Mouse (Mus musculus) liver, embryonic 14.5 days (tissue): ENCODE results near the gene Ppp2r1b. TPM values are rescaled to one million over a fixed set of nuclear protein-coding genes. Genes with fewer than 3 reads are reported as not detected.

Experiments used
- ATAC-seq: fragments of 200-750 bp; cut with Nextera tagmentation; 2 replicates; pipeline ENCODE4 v1.8.0; 2017; ENCODE audit warnings: moderate number of reproducible peaks, mild to moderate bottlenecking, moderate library complexity; ENCODE audit not compliant: insufficient read depth
- DNase-seq, 3 experiments: peaks; one replicate each; pipeline ENCODE4 v3.0.0-alpha.2; 2012 to 2013; ENCODE audit warnings: low read depth in 3 of 3, low spot score in 3 of 3
- H3K27ac ChIP-seq: fragments of 300-500 bp; sonication (generic); 2 replicates; pipeline ENCODE4 v1.5.1; 2014; ENCODE audit warnings: moderate library complexity, mild to moderate bottlenecking, control low read depth, inconsistent platforms
- H3K27me3 ChIP-seq: fragments of 300-500 bp; sonication (generic); 2 replicates; pipeline ENCODE4 v1.6.1; 2014; ENCODE audit warnings: mild to moderate bottlenecking, low read length, moderate library complexity; ENCODE audit not compliant: control insufficient read depth, insufficient read depth
- H3K36me3 ChIP-seq: fragments of 300-500 bp; sonication (generic); replicated peaks from 2 replicates; pipeline ENCODE4 v1.6.1; 2014; ENCODE audit warnings: low read depth; ENCODE audit not compliant: control insufficient read depth, insufficient read depth
- H3K4me1 ChIP-seq, 2 experiments: fragments of 200-500 bp in 1 of 2; fragments of 300-500 bp in 1 of 2; sonication (generic) in 1 of 2; replicated peaks; 2 replicates each; pipeline ENCODE4 v1.6.1; 2012 to 2014; ENCODE audit warnings: antibody characterized with exemption in 1 of 2, inconsistent platforms in 1 of 2, low read length in 1 of 2; ENCODE audit not compliant: control insufficient read depth in 2 of 2, insufficient read depth in 2 of 2
- H3K4me2 ChIP-seq: fragments of 300-500 bp; sonication (generic); 2 replicates; pipeline ENCODE4 v1.6.1; 2014; ENCODE audit warnings: low read depth, mild to moderate bottlenecking, control low read depth, moderate library complexity
- H3K4me3 ChIP-seq, 2 experiments: fragments of 200-500 bp in 1 of 2; fragments of 300-500 bp in 1 of 2; sonication (generic) in 1 of 2; 2 replicates each; pipeline ENCODE4 v1.5.1; 2012 to 2014; ENCODE audit warnings: low read depth in 2 of 2, low read length in 2 of 2, mild to moderate bottlenecking in 2 of 2, control low read depth in 1 of 2, inconsistent platforms in 1 of 2, moderate library complexity in 1 of 2; ENCODE audit not compliant: insufficient read depth in 1 of 2
- H3K9ac ChIP-seq: fragments of 300-500 bp; sonication (generic); replicated peaks from 2 replicates; pipeline ENCODE4 v1.6.1; 2014; ENCODE audit warnings: mild to moderate bottlenecking, control low read depth, moderate library complexity
- H3K9me3 ChIP-seq: fragments of 300-500 bp; sonication (generic); 2 replicates; pipeline ENCODE4 v1.6.1; 2016; ENCODE audit warnings: low read length, mixed read lengths; ENCODE audit not compliant: control insufficient read depth
- CTCF ChIP-seq: IDR thresholded peaks from 2 replicates; pipeline ENCODE4 v1.5.1; 2016; ENCODE audit warnings: antibody characterized with exemption, low read depth, control low read depth
- EP300 ChIP-seq: IDR thresholded peaks from 2 replicates; pipeline ENCODE4 v1.6.1; 2016; ENCODE audit warnings: antibody characterized with exemption, low read depth
- WGBS: fragments of 180-500 bp; shearing (Covaris S2); extraction: QIAGEN DNeasy Blood & Tissue Kit; methylation state at CpG from one replicate; pipeline ENCODE4 v1.1.7; 2014; ENCODE audit not compliant: insufficient replicate concordance; 5-methylcytosine and 5-hydroxymethylcytosine counted together
- polyA plus RNA-seq, 2 experiments: library from polyadenylated mRNA; depleted of rRNA in 1 of 2; stranded (reverse) in 1 of 2; unstranded in 1 of 2; fragments of >200 nt; fragmentation: Nextera tagmentation in 1 of 2; extraction: Ambion mirVana in 1 of 2; gene quantifications; 2 replicates each; pipeline versions ENCODE4 v1.2.1 to v1.2.3; 2012 to 2014

The Ppp2r1b gene
- polyA plus RNA-seq, 2 experiments = 27.7 to 69.1 TPM

DNA sequence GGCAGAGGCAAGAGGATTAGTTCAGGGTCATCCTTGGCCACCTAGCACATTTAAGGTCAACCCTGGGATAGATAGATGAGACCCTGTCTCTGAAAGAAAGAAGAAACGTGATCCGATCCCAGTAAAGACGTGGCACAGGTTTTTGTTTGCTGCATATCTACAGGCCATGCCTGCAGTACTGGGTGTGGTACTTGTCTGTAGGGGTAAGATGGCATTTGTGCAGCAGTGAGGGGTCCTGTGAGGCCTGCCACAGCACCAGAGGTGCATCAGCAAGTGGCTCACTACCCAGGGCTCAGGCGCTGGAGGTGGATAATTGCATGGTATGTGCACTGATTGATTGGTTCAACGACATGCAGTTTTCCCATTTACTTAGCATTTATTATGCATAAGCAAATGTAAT, 31.3 kb upstream of the Ppp2r1b start:
- peaks cover 3% of the 10 kb centered on the region for H3K9me3 ChIP-seq
- TF ChIP-seq EP300 = peak; percentile 91
- TF ChIP-seq CTCF = 0 out of 2 replicates have a peak, but pooled peaks have one; percentile 4
- 44% methylated on average over 5 of the region's 5 CpGs for WGBS
- H3K27ac ChIP-seq = peak overlapping the region; percentile 93
- H3K4me2 ChIP-seq = peak overlapping the region; percentile 39
- DNase-seq (peak; percentile 41 to 69 (median 63)), ATAC-seq (peak; percentile 62)
- no peaks in the 10 kb centered on the region for H3K27me3 ChIP-seq
- H3K9ac ChIP-seq = peak overlapping the region; percentile 16; the same call in 1 of the 2 replicates
- peaks cover 9% of the 10 kb centered on the region for H3K36me3 ChIP-seq
- H3K4me3 ChIP-seq = no peak overlapping the region
- peaks cover 66 to 71% of the 10 kb centered on the region in 2 experiments for H3K4me1 ChIP-seq

DNA sequence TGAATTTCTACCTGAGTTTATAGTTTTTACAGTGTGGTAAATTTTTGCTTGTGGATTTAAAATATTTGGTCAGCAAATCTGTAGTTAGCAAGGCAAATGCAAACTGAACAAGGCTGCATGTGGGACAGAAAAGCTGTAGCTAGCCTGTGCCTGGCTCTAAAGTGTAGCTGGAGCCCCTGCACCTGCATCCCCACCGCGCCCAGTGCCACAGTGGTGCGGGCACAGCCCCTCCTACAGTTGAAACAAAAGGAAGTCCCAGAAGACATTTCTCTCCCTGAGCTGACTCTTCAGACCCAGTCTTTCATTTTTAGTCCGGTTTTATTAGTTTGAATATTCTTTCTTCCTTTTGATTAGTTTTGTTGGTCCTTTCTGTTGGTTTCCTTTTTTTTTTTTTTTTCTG, 29.4 kb upstream of the Ppp2r1b start:
- no peak overlapping the region for H3K4me2 ChIP-seq
- ATAC-seq = no peak
- DNase-seq = no peak
- H3K4me1 ChIP-seq = peaks cover 57 to 59% of the 10 kb centered on the region in 2 experiments
- H3K27ac ChIP-seq = no peak overlapping the region; the same call in 1 of the 2 replicates
- 83% methylated on average over 4 of the region's 4 CpGs for whole genome bisulfite sequencing
- H3K9ac ChIP-seq = no peak overlapping the region
- peaks cover 3% of the 10 kb centered on the region for H3K9me3 ChIP-seq
- no peaks in the 10 kb centered on the region for H3K27me3 ChIP-seq
- H3K36me3 ChIP-seq = peaks cover 9% of the 10 kb centered on the region
- H3K4me3 ChIP-seq = no peak overlapping the region
- TF ChIP-seq CTCF (no peak), EP300 (no peak)

DNA sequence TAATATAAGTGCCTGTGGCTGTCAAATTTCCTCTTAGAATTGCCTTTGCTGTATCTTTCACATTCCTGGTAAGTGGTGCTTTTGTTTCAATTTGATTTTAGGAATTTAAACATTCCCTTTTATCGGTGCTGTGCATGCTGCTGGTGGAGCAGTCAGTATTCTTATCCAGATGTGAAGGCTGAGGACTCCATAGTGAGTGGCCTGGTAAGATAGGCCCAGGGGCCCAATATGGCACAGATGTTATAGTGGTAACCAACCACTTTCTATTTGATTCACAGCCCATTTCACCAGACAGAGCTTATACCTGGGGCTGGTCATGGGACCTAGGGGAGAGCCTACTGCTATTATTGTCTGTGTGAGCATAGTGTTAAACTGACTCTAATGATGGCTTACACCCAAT, 28.6 kb upstream of the Ppp2r1b start:
- 59% methylated on average over 1 of the region's 1 CpGs for WGBS
- TF ChIP-seq EP300 = peak; percentile 99
- TF ChIP-seq CTCF = no peak
- Histone ChIP-seq H3K9ac (no peak overlapping the region), H3K9me3 (peaks cover 3% of the 10 kb centered on the region), H3K27ac (peak overlapping the region; percentile 78), H3K4me2 (peak overlapping the region; percentile 23; the same call in 1 of the 2 replicates), H3K4me1 (peaks cover 49 to 54% of the 10 kb centered on the region in 2 experiments), H3K36me3 (peaks cover 9% of the 10 kb centered on the region), H3K4me3 (no peak overlapping the region), H3K27me3 (no peaks in the 10 kb centered on the region)
- ATAC-seq (peak; percentile 84), DNase-seq (peak; percentile 77 to 91 (median 86))

DNA sequence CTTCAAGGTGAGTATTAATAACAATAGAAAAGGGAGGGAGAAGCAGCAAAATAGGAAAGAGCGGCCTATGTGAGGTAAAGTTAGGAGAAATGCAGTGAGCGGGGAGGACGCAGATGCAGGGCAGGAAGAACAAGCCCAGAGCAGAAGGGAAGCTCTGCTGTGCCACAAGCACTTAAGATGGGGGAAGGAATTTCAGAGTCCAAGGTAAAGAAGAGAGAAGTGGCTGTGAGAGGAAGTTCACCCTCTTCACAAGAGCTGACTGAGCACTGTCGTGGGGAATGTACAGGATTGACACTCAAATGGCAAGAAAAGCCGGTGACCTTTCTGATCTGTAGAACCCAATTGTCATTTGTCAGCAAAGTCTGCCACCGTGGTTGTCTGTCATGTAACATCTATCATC, 27.1 kb upstream of the Ppp2r1b start:
- WGBS = 76% methylated on average over 6 of the region's 6 CpGs
- H3K9me3 ChIP-seq = peaks cover 3% of the 10 kb centered on the region
- TF ChIP-seq CTCF = no peak
- no peak for TF ChIP-seq EP300
- peaks cover 44 to 51% of the 10 kb centered on the region in 2 experiments for H3K4me1 ChIP-seq
- peak overlapping the region; percentile 19 for H3K27ac ChIP-seq
- peaks cover 7% of the 10 kb centered on the region for H3K36me3 ChIP-seq
- no peak overlapping the region for H3K4me3 ChIP-seq
- no peak overlapping the region for H3K9ac ChIP-seq
- DNase-seq (no peak), ATAC-seq (no peak)
- no peak overlapping the region for H3K4me2 ChIP-seq
- H3K27me3 ChIP-seq = no peaks in the 10 kb centered on the region

- Histone ChIP-seq H3K4me2 (no peak overlapping the region), H3K4me3 (no peak overlapping the region), H3K4me1 (peaks cover 46 to 50% of the 10 kb centered on the region in 2 experiments), H3K9ac (no peak overlapping the region), H3K27me3 (no peaks in the 10 kb centered on the region), H3K9me3 (peaks cover 3% of the 10 kb centered on the region), H3K27ac (peak overlapping the region; percentile 5; the same call in 1 of the 2 replicates), H3K36me3 (peaks cover 11% of the 10 kb centered on the region)
- TF ChIP-seq EP300 = no peak
- TF ChIP-seq CTCF = no peak
- no peak for DNase-seq
- whole genome bisulfite sequencing = 81% methylated on average over 6 of the region's 6 CpGs
- no peak for ATAC-seq
Observed at GRCm38 (mm10) chr9:50819716-50820115, 25.4 kb upstream of the Ppp2r1b start.
